Mouse (Mus musculus) thymus, postnatal 36 days (tissue): ENCODE measurements at regions not wholly inside any gene's neighbourhood (a gene's known extent, or its start where the extent isn't known, plus 50 kb on each side); places are given as distances from the start of the nearest gene placed in this dataset.
"Not testable (repeated sequence)": the region's sequence is repeated elsewhere in the genome, so short reads cannot be mapped to it uniquely, and the experiment has no call there.

ENCODE experiments used
- DNase-seq, 2 experiments: peaks; one replicate each; pipeline ENCODE4 v3.0.0; 2022; ENCODE audit warnings: mixed read lengths in 2 of 2

GRCm38 (mm10) chr10:26585106-26585505 lies 168.1 kb upstream of the Arhgap18 start:
- DNase-seq, result peak in 1 of 2 experiments; percentile 15

GRCm38 (mm10) chr10:26607081-26607480 lies 146.1 kb upstream of the Arhgap18 start:
- DNase-seq, result not testable (repeated sequence)

- DNase-seq, result no peak
Measured at GRCm38 (mm10) chr10:26611246-26611645, 142.0 kb upstream of the Arhgap18 start.

DNA sequence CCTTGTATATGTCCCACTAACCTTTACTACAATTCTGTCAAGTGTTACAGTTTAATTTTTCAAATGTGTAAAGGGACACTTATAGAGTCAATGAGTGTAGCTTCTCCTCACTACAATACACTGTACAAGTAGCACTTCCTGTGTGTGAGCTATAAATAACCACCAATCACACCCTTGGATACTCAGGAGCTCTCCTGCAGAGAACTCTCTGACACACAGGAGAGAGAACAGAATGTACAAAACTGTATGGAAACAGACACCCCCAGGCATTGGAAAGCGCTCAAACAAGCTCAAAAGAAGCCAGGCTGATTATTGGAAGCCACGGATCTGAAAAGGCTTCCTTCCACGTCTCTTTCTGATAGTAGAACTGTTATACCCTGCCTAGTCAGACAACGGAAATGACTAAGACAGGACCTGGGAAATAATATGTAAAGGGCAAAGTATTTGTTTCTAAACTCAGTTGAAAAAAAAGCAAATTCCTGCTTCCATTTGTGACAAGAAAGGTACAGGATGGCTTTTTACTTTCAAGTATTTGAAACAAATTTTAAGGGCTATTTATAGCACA lies 122.9 kb upstream of the Arhgap18 start:
- DNase-seq, result no peak

GRCm38 (mm10) chr10:26632266-26632665 lies 121.0 kb upstream of the Arhgap18 start:
- no peak for DNase-seq

- no peak for DNase-seq
Measured at GRCm38 (mm10) chr10:26637459-26637858, 115.8 kb upstream of the Arhgap18 start.

- no peak for DNase-seq
Measured at GRCm38 (mm10) chr10:26638056-26638455, 115.2 kb upstream of the Arhgap18 start.

DNA sequence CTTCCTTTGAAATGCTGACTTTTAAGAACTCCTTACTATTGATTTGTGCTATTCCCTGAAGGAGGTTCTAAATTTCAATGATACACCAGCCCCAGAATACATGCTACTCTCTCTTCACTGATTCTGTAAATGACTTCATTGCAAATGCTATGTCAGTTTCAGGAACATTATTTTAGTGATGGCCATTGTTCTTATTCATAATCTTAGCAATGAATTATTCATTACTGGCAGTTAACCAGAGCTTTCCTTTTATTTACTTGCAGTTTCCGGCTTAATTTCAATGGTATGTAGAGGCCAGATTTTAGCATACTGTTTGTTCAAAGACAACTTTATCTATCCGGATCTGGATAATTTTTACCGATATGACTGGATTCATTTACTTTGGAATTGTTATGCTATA lies 114.1 kb upstream of the Arhgap18 start:
- DNase-seq, result no peak

DNA sequence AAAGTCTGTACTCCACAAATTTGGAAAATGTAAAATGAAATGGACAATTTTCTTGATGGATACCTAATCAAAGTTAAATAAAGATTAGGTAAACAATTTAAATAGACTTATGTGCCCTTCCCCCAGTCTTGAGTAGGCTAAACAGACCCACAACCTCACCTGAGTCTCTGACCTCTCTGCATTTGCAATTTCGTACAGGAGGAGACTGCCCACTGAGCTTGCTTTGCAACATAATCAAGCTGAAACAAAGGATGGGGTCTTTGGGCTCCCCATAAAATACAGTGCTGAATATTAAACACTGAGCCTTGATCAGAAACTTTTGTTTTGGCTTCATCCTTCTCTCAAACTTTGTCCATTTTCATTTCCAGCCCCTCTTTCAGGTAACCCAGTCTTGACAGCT lies 100.1 kb upstream of the Arhgap18 start:
- no peak for DNase-seq

GRCm38 (mm10) chr10:26664270-26664669 lies 89.0 kb upstream of the Arhgap18 start:
- DNase-seq, result no peak

- no peak for DNase-seq
Measured at GRCm38 (mm10) chr10:26679500-26680227, 73.6 kb upstream of the Arhgap18 start.

DNA sequence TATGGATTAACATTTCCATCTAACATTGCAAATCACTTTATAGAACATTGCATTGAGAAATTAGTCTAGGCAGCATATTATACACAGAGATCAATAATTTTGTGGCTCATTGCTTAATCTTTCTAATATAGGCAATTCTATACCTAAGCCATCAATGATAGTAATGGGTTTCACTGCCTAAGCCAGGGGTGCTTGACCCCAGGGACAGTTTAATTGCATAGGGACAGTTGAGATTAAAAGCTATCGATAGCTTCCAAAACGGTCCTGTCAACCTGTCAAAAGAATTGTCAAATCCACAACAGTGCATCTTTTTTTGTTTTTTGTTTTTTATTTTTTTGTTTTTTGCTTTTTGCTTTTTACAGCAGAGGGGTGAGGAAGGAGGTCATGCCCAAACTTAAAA lies 58.5 kb upstream of the Arhgap18 start:
- DNase-seq, result no peak

DNA sequence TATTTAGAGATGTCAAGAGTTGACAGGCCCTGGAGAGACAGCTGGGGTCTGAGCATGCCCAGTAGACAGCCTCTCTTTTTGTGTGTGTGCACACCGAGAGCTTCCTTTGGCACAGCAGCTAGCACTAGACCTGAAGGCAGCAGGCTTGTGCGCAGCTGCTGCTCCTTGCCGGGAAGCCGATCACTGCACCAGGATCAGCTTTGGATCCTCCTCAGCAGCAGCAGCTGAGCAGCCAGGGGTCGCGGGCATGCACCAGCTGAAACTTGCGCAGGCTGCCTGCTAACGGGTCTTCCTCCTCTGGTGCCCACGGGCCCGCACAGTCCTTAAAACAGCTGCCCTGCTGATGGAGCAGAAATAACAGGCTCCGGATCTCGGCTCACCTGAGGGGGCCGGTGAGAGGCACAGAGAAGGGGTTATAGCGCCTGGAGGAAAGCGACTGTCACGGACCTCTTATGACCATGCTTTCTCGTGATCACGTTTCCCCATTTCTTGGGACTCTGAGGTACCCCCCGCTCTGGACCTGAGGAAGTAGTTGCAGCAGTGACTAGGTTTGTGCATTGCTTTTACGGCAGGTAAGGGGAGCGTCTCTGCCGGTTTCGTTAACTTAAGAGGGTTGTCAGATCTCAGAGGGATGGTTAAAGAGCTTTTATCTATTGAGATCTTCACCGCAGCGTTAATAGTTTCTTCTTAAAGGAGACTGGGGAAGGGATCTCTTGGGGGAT lies 57.8 kb upstream of the Arhgap18 start:
- DNase-seq, result peak; percentile 24 to 35
